In genomic region chr3:34434901-34435300, GRCm38 (mm10) we compare ENCODE assay signal across 22 mouse cellular contexts.
DNase-seq lines count a peak whose midpoint lies in the region; ATAC-seq lines count a peak whose summit lies in the region.
"Had no signal": no experiment of that assay in that cellular context is flagged by ENCODE, and none has a peak within 500 bp of the region (broad histone marks: within the 10 kb centered on the region; RNA-seq: fewer than 3 reads in every experiment).

No protein-coding gene starts in this region.

- H3K4me2 ChIP-seq in heart, embryonic 13.5 days = peak overlapping the region; percentile 31; the same call in 1 of the 2 replicates
- H3K4me2 ChIP-seq in midbrain, embryonic 15.5 days = no peak overlapping the region
- peak overlapping the region; percentile 7; the same call in 1 of the 2 replicates for H3K4me2 ChIP-seq in hindbrain, embryonic 16.5 days (ENCODE audit: low read length)
- H3K4me2 ChIP-seq: liver, embryonic 11.5 days; stomach, embryonic 15.5 days had no signal

- 48% methylated on average over 9 of the region's 9 CpGs for WGBS in heart, embryonic 13.5 days
- WGBS in midbrain, embryonic 15.5 days = 47% methylated on average over 9 of the region's 9 CpGs
- WGBS in midbrain, embryonic 10.5 days = 76% methylated on average over 9 of the region's 9 CpGs
- 68% methylated on average over 9 of the region's 9 CpGs for WGBS in forebrain, embryonic 10.5 days
- 41% methylated on average over 9 of the region's 9 CpGs for WGBS in hindbrain, embryonic 16.5 days

- DNase-seq in heart, postnatal 25 days (ENCODE audit: low spot score) = no peak
- DNase-seq in midbrain, embryonic 10.5 days (ENCODE audit: low spot score) = no peak
- no peak for DNase-seq in forebrain, embryonic 10.5 days (ENCODE audit: extremely low spot score, low spot score)
- no peak for DNase-seq in cerebellum, adult 11 months
- no peak for DNase-seq in gastrocnemius, postnatal 25 days
- DNase-seq: adrenal gland, postnatal 25 days; cerebellum, adult 9-10 months; gastrocnemius, postnatal 14 days; kidney, adult 9 months; kidney, postnatal 4 days; lung, adult 2 months; lung, postnatal 36 days; right cerebral cortex, postnatal 14 days had no signal

- H3K4me3 ChIP-seq in heart, embryonic 13.5 days = no peak overlapping the region
- no peak overlapping the region for H3K4me3 ChIP-seq in midbrain, embryonic 15.5 days
- no peak overlapping the region for H3K4me3 ChIP-seq in midbrain, embryonic 10.5 days
- no peak overlapping the region for H3K4me3 ChIP-seq in forebrain, embryonic 10.5 days
- H3K4me3 ChIP-seq in hindbrain, embryonic 16.5 days (ENCODE audit: low read length) = no peak overlapping the region
- H3K4me3 ChIP-seq: heart, embryonic 10.5 days; limb, embryonic 10.5 days; stomach, embryonic 15.5 days had no signal

- H3K4me1 ChIP-seq in heart, embryonic 13.5 days = no peaks in the 10 kb centered on the region
- peaks cover 12% of the 10 kb centered on the region; the same call in 1 of the 2 replicates for H3K4me1 ChIP-seq in midbrain, embryonic 15.5 days
- H3K4me1 ChIP-seq in midbrain, embryonic 10.5 days = no peaks in the 10 kb centered on the region; the same call in 1 of the 2 replicates
- H3K4me1 ChIP-seq in forebrain, embryonic 10.5 days = peaks cover 11% of the 10 kb centered on the region
- H3K4me1 ChIP-seq in hindbrain, embryonic 16.5 days (ENCODE audit: control insufficient read depth, insufficient read depth, low read depth, low read length) = no peaks in the 10 kb centered on the region
- H3K4me1 ChIP-seq: heart, embryonic 10.5 days; limb, embryonic 10.5 days; stomach, embryonic 15.5 days had no signal

- intact Hi-C loops in heart, postnatal 25 days (cut with DNase I) = no loop called here

- H3K9me3 ChIP-seq in heart, embryonic 13.5 days = no peaks in the 10 kb centered on the region
- H3K9me3 ChIP-seq in midbrain, embryonic 15.5 days = no peaks in the 10 kb centered on the region
- H3K9me3 ChIP-seq in midbrain, embryonic 10.5 days (replicated peaks) = peaks cover 6% of the 10 kb centered on the region; the same call in 1 of the 2 replicates
- H3K9me3 ChIP-seq in forebrain, embryonic 10.5 days = peaks cover 8% of the 10 kb centered on the region
- H3K9me3 ChIP-seq in hindbrain, embryonic 16.5 days (ENCODE audit: control insufficient read depth, low read length) = no peaks in the 10 kb centered on the region
- H3K9me3 ChIP-seq: limb, embryonic 10.5 days; stomach, embryonic 15.5 days had no signal

- H3K27me3 ChIP-seq in heart, embryonic 13.5 days (replicated peaks) = no peaks in the 10 kb centered on the region
- H3K27me3 ChIP-seq in midbrain, embryonic 15.5 days (replicated peaks) = 0 out of 2 replicates have a peak, but pooled peaks cover 2% of the 10 kb centered on the region
- no peaks in the 10 kb centered on the region for H3K27me3 ChIP-seq in midbrain, embryonic 10.5 days (ENCODE audit: low read depth, poor library complexity, severe bottlenecking)
- peaks cover 9% of the 10 kb centered on the region; the same call in 1 of the 2 replicates for H3K27me3 ChIP-seq in forebrain, embryonic 10.5 days (ENCODE audit: poor library complexity, severe bottlenecking)
- no peaks in the 10 kb centered on the region for H3K27me3 ChIP-seq in hindbrain, embryonic 16.5 days (replicated peaks; ENCODE audit: control insufficient read depth, insufficient read depth, low read length)
- H3K27me3 ChIP-seq: stomach, embryonic 15.5 days had no signal

- H3K9ac ChIP-seq in heart, embryonic 13.5 days = 0 out of 2 replicates have a peak overlapping the region, but pooled peaks have one; percentile 5
- H3K9ac ChIP-seq in midbrain, embryonic 15.5 days = no peak overlapping the region
- no peak overlapping the region for H3K9ac ChIP-seq in hindbrain, embryonic 16.5 days (ENCODE audit: low read depth, low read length)
- H3K9ac ChIP-seq: stomach, embryonic 15.5 days had no signal

- H3K36me3 ChIP-seq in heart, embryonic 13.5 days = no peaks in the 10 kb centered on the region
- H3K36me3 ChIP-seq in midbrain, embryonic 15.5 days (replicated peaks) = no peaks in the 10 kb centered on the region
- H3K36me3 ChIP-seq in midbrain, embryonic 10.5 days = no peaks in the 10 kb centered on the region
- H3K36me3 ChIP-seq in forebrain, embryonic 10.5 days (replicated peaks) = no peaks in the 10 kb centered on the region
- no peaks in the 10 kb centered on the region for H3K36me3 ChIP-seq in hindbrain, embryonic 16.5 days (ENCODE audit: control insufficient read depth, insufficient read depth, low read length)
- H3K36me3 ChIP-seq: heart, embryonic 10.5 days; limb, embryonic 10.5 days; stomach, embryonic 15.5 days had no signal

- no peak for ATAC-seq in heart, embryonic 13.5 days (ENCODE audit: extremely low read depth, insufficient number of reproducible peaks, low FRiP score, low TSS enrichment)
- ATAC-seq in midbrain, embryonic 15.5 days (replicated peaks) = peak; percentile 37; the same call in 1 of the 2 replicates
- peak; percentile 54 for ATAC-seq in hindbrain, embryonic 16.5 days
- ATAC-seq: activated CD4-positive, CD25-positive, alpha-beta regulatory T cell, adult 4 months; Patski had no signal

- no peak overlapping the region for H3K27ac ChIP-seq in heart, embryonic 13.5 days (replicated peaks)
- H3K27ac ChIP-seq in midbrain, embryonic 15.5 days = no peak overlapping the region
- no peak overlapping the region for H3K27ac ChIP-seq in midbrain, embryonic 10.5 days (replicated peaks)
- peak overlapping the region; percentile 35; the same call in 1 of the 2 replicates for H3K27ac ChIP-seq in forebrain, embryonic 10.5 days
- no peak overlapping the region for H3K27ac ChIP-seq in hindbrain, embryonic 16.5 days (ENCODE audit: low read depth, low read length)
- H3K27ac ChIP-seq: heart, embryonic 10.5 days; limb, embryonic 10.5 days; stomach, embryonic 15.5 days had no signal
